Mouse (Mus musculus): ENCODE measurements at regions not wholly inside any gene's neighbourhood (a gene's known extent, or its start where the extent isn't known, plus 50 kb on each side); places are given as distances from the start of the nearest gene placed in this dataset.

GRCm38 (mm10) chr6:68339846-68340245, 804.2 kb upstream of the Tacstd2 start:
- no peak for TF ChIP-seq POLR2A (IDR thresholded peaks at IDR 0.05; ENCODE audit: low read depth, low read length)
- no peak for TF ChIP-seq CTCF (IDR thresholded peaks at IDR 0.05; ENCODE audit: extremely low read depth, insufficient read depth, insufficient read length, insufficient replicate concordance)
